Mouse (Mus musculus) gastrocnemius, adult 8-10 months (tissue): ENCODE data around the gene Gm49369. TPM values are rescaled to one million over a fixed set of nuclear protein-coding genes. Genes with fewer than 3 reads are reported as not detected.
"Not testable (repeated sequence)": the region's sequence is repeated elsewhere in the genome, so short reads cannot be mapped to it uniquely, and the experiment has no call there.

Experiments used
- DNase-seq, 2 experiments: peaks; one replicate each; pipeline ENCODE4 v3.0.0; 2022; ENCODE audit warnings: low spot score in 2 of 2
- total RNA-seq, 4 experiments: library from RNA; stranded (reverse); gene quantifications; 2 replicates each; pipeline ENCODE4 v1.2.4; 2022

Gene Gm49369
- 1 to 10 TPM; 1.7 to 8.5 (median 4.8) TPM for total RNA-seq

DNA sequence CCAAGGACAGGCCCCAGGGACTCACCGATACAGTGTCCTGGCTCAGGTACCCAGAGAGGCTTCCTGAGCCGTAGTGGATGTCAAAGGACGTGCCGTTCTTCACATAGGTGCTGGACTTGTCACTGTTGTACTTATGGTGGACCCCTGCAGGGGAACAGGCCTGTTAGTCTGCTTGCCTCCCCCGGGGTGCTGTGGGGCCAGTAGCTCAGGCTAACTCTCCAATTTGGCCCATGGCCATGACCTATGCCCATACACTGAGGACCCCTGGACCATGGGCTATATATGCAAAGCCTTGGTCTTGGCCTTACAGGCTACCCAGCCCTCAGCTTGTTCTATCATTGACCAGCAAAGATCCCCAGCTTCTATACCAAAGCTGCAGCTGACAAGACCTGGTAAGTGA is at the start of gene Gm49369:
TSS of gene Gm49369 (minus strand) at position 101 of the 400 bp plus-strand sequence.
- no peak for DNase-seq

GRCm38 (mm10) chr7:142431106-142431505 is 48.6 kb upstream of the Gm49369 start:
- no peak for DNase-seq

- DNase-seq, result no peak
Measured at GRCm38 (mm10) chr7:142430160-142430678, 47.8 kb upstream of the Gm49369 start.

DNA sequence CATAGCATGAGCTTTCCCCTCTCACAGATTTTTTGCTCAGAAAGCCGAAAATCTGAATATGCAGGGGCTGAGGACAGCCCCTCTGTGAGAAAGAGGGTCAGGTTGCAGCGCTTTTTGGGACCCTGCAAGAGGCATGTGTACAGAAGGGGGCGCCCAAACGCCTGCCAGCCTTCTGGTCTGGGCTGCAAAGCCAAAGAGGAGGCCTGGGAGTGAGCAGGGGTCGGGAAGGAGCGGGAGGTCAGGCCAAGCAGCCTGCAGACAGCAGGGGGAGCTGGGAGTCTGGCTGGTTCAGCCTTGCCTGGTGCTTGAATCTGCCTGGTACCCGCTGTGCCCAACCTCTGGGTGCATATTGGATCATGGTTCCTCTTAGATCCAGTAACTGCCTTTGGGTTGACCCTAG is 45.7 kb upstream of the Gm49369 start:
- no peak for DNase-seq

GRCm38 (mm10) chr7:142425641-142426213 is 43.3 kb upstream of the Gm49369 start:
- no peak for DNase-seq

GRCm38 (mm10) chr7:142421826-142422225 is 39.4 kb upstream of the Gm49369 start:
- DNase-seq, result no peak

GRCm38 (mm10) chr7:142419887-142420286 is 37.4 kb upstream of the Gm49369 start:
- DNase-seq, result no peak

DNA sequence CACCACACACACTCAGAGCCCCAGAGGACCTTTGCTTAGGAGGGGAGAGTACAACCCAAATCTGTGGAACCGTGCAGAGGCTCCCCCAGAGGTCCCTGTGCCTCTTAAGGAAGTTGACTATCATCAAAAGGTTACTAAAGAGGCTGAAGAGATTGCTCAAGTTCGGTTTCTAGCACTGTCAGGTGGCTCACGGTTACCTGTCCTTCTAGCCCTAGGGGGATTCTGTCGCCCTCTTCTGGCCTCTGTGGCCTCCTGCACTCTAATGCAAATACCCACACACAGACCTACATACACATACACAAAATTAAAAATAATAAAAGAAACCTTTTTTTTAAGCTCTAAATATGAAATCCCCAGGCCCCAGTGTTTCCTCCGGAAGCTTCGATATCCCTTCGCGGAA is 36.2 kb upstream of the Gm49369 start:
- no peak for DNase-seq

DNA sequence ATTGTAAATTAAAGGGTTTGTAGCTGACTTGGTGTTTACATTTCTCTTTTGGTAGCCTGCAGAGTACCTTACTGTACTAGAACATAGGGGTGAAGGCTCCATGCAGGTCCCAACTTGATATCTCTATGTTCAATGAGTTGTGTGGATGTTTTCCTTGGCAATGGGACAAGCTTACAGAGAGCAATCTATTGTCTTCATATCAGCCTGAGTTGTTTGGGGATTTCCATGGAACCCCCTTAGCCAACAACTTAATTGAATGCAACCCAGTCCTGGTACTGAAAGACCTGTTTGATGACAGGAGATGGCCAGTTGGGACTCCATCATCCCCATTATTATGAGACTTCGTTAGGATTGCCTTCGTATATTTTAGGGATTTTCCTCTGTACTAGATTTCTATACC is 35.6 kb upstream of the Gm49369 start:
- no peak for DNase-seq

- DNase-seq, result no peak
Measured at GRCm38 (mm10) chr7:142416225-142416624, 33.8 kb upstream of the Gm49369 start.

DNA sequence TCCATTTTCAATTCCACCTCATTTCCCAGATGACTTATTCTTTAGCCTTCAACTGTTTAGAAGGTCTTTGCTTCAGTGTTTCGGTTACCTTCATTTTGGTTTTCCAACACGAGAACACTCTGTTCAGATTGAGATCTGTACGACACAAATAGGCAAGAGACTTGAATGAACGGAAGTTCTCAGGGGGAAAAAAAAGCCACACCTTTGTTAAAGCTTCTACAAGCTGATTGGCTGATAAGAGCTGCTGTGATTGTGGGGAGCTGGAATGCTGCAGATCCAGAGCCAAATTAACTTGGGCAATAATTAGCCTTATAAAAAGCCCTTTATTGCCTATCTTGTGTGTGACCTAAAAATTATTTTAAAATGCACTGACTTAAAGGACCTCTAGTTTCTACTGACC is 32.8 kb upstream of the Gm49369 start:
- no peak for DNase-seq

GRCm38 (mm10) chr7:142413285-142413684 is 30.8 kb upstream of the Gm49369 start:
- no peak for DNase-seq

- DNase-seq, result no peak
Measured at GRCm38 (mm10) chr7:142409603-142410002, 27.1 kb upstream of the Gm49369 start.

GRCm38 (mm10) chr7:142408686-142409085 is 26.2 kb upstream of the Gm49369 start:
- DNase-seq, result no peak

DNA sequence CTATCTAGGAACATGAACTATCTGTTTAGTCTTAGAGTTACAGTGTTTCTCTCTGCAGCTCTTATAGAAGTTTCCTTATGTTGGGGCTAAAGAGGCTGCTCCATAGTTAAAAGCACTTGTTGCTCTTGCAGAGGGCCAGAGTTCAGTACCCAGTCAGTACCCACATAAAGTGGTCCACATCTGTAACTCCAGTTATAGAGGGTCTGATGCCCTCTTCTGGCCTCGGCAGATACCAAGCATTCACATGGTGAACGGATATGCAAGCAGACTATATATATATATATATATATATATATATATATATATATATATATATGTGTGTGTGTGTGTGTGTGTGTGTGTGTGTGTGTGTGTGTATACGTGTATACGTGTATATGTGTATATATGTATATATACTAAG is 25.5 kb upstream of the Gm49369 start:
- DNase-seq, result no peak

GRCm38 (mm10) chr7:142405134-142405533 is 22.7 kb upstream of the Gm49369 start:
- DNase-seq, result not testable (repeated sequence)

DNA sequence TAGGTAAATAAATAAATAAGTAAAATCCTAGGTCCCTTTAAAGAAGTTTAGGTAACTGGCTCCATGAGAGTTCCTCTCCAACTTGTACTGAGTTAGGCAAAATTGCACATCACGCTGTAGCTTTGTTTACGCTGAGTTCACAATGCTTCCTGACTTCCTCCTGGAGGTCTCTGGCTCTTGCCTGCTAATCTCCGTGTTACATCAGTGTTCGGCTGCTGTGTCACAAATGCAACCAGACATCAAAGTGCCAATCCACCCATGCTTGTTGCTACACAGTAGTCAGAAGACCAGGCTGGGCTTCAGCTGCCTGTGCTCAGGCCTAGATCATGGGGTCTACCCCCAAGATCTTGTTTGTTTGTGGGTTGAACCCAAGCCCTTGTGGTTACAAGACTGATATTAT is 21.1 kb upstream of the Gm49369 start:
- DNase-seq, result no peak

DNA sequence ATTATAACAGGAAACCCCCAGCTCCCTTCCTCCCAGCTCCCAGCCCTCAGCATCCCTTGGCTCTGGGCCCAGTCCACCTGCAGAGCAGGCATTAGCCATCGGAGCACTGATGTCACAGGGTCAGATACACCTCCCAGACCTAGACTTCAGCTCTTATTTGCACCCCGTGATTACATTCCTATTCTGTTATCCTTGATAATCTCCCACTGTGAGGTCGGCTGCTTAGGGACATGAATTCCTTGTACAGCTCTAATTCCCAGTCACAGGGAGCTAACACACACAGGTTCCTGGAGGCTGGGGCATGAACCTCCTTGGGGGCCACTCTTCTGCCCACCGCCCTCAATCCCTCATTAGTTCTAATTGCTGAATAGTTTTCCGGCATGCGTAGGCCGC is 18.3 kb upstream of the Gm49369 start:
- no peak for DNase-seq

DNA sequence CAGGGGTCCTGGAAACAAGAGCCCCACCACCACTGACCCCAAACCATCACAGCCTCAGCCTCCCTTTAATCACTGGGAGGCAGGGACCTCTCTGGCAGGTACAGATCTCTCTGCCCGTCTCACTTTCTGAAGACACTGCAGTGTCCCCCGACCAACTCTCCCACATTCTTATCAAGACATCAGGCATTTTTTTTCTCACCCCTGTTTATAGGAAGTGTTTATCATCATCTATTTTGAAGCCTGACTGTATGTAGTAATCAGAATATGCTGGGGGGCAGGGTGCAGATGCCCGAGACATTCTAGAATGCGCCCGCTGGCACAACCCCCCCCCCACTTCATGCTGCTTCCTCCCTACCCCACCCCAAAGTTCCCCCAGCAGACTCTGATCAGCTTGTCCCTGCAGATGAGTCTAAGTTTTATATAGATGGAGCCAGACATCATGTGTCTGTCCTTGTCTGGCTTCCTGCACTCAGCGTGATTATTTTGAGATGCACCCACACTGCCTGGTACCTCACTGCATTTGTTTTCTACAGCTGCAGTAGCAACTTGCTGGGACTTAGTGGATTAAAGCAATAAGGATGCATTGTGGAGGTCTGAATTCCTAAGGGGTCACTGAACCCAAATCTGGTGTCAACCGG is 17.8 kb upstream of the Gm49369 start:
- DNase-seq, result no peak

- DNase-seq, result no peak
Measured at GRCm38 (mm10) chr7:142399250-142399649, 16.8 kb upstream of the Gm49369 start.

DNA sequence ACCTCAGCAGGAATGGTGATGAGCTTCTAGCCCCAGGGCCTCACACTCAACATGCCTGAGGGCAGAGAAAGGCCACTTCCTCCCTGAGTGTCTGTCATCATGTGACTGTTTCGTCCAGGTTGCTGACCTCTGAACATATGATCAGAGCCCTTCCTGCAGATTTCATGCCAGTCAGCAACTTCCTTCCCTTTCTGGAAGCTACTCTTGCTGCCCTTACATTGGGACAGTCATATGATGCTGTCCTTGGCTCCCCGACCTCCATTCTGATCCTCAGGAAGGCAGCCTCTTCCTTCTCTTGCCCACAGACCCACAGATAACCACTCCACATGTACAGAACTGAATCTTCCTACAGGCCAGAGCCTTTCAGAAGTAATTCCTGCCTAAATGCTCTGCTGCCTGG is 15.6 kb upstream of the Gm49369 start:
- no peak for DNase-seq

GRCm38 (mm10) chr7:142396611-142397010 is 14.1 kb upstream of the Gm49369 start:
- DNase-seq, result no peak

GRCm38 (mm10) chr7:142395472-142395871 is 13.0 kb upstream of the Gm49369 start:
- DNase-seq, result no peak
